Mouse (Mus musculus): Measurements from ENCODE around the gene Zc3hc1.

DNA sequence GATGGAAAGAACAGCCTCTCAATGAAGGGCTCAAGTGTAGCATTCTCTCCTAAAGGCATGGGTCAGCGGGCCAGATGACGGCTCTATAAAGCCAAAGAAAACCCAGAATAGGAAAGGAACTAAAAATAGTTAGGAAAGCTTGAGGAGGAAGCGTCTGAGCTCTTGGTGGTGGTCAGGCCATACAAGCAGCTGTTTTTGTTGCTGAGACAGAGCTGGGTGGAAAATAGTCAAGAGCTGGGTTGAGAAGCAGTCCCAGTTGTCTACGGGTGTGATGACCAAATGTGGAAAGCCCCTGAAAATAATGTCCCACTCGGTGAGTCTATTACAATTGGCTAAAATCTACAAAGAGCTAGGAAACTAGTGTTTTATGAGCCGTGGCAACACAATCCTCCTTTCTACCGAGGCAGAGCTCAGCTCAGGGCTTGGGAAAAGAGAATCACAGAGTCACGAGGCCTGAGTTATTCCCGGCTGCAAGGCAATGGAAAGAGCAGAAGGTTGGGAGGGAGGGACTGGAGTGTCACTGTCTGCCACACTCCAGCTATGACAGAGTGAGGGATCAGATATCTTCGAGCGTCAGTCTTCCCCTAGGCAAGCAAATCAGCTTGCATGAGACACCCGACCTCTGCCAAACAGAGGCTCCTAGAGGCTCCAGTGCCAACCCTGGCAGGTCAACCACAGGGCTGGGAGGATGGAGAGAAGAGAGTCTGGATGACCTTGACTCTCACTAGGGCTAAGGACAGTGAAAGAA lies 30.9 kb downstream of the Zc3hc1 start:
- TF ChIP-seq POLR2A (IDR thresholded peaks at IDR 0.05; ENCODE audit: low read depth, low read length) (no peak), CTCF (IDR thresholded peaks at IDR 0.05; ENCODE audit: borderline replicate concordance, insufficient read depth, low read length) (no peak)

All from embryonic fibroblast, embryonic 13.5 days (primary cell).